Mouse (Mus musculus): ENCODE data around the gene Tex19.2. TPM values are rescaled to one million over a fixed set of nuclear protein-coding genes. Genes with fewer than 3 reads are reported as not detected.

Gene Tex19.2
- total and polyA plus RNA-seq, 3 experiments = 0.64 to 2.4 (median 1.4) TPM

DNA sequence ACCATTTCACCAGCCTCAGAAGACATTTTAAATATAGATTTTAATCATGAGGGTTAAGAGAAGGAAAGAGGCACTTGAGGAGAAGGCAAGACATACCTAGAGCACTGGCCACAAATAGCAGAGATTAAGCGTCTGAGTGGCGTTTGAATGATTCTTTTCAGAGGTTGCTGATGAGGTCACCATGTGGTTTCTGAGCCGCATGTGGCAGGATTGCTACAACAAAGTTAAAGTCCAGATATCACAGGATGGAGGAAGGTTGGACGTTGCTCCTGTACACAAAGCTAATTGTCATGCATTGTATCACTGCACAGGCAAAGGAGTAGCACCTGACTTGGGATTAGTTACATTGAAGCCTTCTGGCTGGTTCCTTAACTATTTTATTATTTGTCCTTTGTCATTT lies 32.2 kb downstream of the Tex19.2 start:
- Histone ChIP-seq H3K79me2 (replicated peaks; ENCODE audit: control insufficient read depth, extremely low read depth, insufficient read depth, poor library complexity, severe bottlenecking) (no peaks in the 10 kb centered on the region), H3K9me3 (replicated peaks; ENCODE audit: low read length) (no peaks in the 10 kb centered on the region), H3K4me1 (ENCODE audit: control insufficient read depth in 1 of 2, insufficient read depth in 2 of 2) (peaks cover 6 to 37% of the 10 kb centered on the region in 2 experiments), H3K9ac (ENCODE audit: insufficient read depth, low read depth) (no peak overlapping the region), H3K27ac (ENCODE audit: insufficient read depth, low read depth) (no peak overlapping the region), H3K4me3 (replicated peaks in 1 of 3; ENCODE audit: low read depth in 2 of 3, low read length in 2 of 3, poor library complexity in 1 of 3) (no peak overlapping the region), H3K27me3 (replicated peaks) (no peaks in the 10 kb centered on the region), H3K4me2 (ENCODE audit: insufficient read depth, low read depth, poor library complexity, severe bottlenecking) (no peak overlapping the region), H3K36me3 (replicated peaks in 1 of 2; ENCODE audit: control insufficient read depth in 1 of 2, insufficient read depth in 1 of 2, low read length in 1 of 2) (no peaks in the 10 kb centered on the region)
- peak; percentile 11 for DNase-seq (ENCODE audit: extremely low read depth)
- in situ Hi-C loops (cut with MboI; ENCODE audit: low pct_ligation_motif_present, low pct_unique_long_range_greater_than_20kb, low sequenced_read_pairs) = no loop called here
- dilution Hi-C loops (cut with MboI; ENCODE audit: extremely low pct_ligation_motif_present, extremely low pct_unique_long_range_greater_than_20kb, low sequenced_read_pairs) = no loop called here
- TF ChIP-seq ZNF384 (IDR thresholded peaks at IDR 0.05; ENCODE audit: low read depth, low read length) = no peak
- no peak for TF ChIP-seq USF2 (conservative IDR thresholded peaks at IDR 0.05; ENCODE audit: low read depth, low read length)
- TF ChIP-seq PAX5 (IDR thresholded peaks at IDR 0.05; ENCODE audit: low read length) = no peak
- TF ChIP-seq SMC3 (IDR thresholded peaks at IDR 0.05; ENCODE audit: low read depth, low read length) = no peak
- TF ChIP-seq EP300 (IDR thresholded peaks at IDR 0.05; ENCODE audit: low read length) = no peak
- TF ChIP-seq CHD1 (IDR thresholded peaks at IDR 0.05; ENCODE audit: low read depth, low read length) = no peak
- no peak for TF ChIP-seq RCOR1 (conservative IDR thresholded peaks at IDR 0.05; ENCODE audit: low read depth, low read length)
- TF ChIP-seq NRF1 (IDR thresholded peaks at IDR 0.05; ENCODE audit: low read depth, low read length) = no peak
- no peak for TF ChIP-seq ELF1 (IDR thresholded peaks at IDR 0.05; ENCODE audit: low read depth, low read length)
- no peak for TF ChIP-seq MAX (IDR thresholded peaks at IDR 0.05; ENCODE audit: low read length)
- no peak for TF ChIP-seq GABPA (IDR thresholded peaks at IDR 0.05; ENCODE audit: insufficient replicate concordance, low read depth, low read length)
- no peak for TF ChIP-seq NELFE (IDR thresholded peaks at IDR 0.05; ENCODE audit: low read depth, low read length)
- no peak for TF ChIP-seq UBTF (IDR thresholded peaks at IDR 0.05; ENCODE audit: low read depth, low read length)
- no peak for TF ChIP-seq TBP (conservative IDR thresholded peaks at IDR 0.05; ENCODE audit: low read depth, low read length)
- TF ChIP-seq JUN (IDR thresholded peaks at IDR 0.05; ENCODE audit: insufficient read depth, low read depth, low read length) = no peak
- TF ChIP-seq BHLHE40 (IDR thresholded peaks at IDR 0.05; ENCODE audit: low read depth, low read length) = no peak
- TF ChIP-seq ZKSCAN1 (IDR thresholded peaks at IDR 0.05; ENCODE audit: borderline replicate concordance, low read depth, low read length) = no peak
- TF ChIP-seq IRF4 (IDR thresholded peaks at IDR 0.05; ENCODE audit: low read depth, low read length) = no peak
- no peak for TF ChIP-seq RAD21 (IDR thresholded peaks at IDR 0.05; ENCODE audit: low read depth, low read length)

DNA sequence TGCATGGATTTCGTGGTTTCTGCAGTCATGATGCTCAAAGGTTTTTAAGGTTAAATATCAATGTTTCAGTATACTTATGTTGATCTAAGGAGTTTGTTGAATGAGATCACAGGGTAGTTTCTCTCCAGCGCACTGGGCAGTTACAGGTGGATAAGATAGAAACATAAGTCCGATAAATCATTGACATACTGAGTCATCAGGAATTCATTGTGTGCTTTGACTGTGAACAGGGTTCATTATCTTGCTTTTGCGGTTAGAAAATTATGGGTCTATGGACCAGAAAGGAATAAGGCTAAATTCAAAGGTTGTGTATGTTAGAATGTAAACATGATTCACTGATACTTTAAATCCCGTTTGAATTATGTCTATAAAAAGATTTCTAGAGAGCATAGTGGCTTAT lies 33.3 kb downstream of the Tex19.2 start:
- no peak overlapping the region for H3K4me2 ChIP-seq (ENCODE audit: insufficient read depth, low read depth, poor library complexity, severe bottlenecking)
- dilution Hi-C loops (cut with MboI; ENCODE audit: extremely low pct_ligation_motif_present, extremely low pct_unique_long_range_greater_than_20kb, low sequenced_read_pairs) = no loop called here

More for the DNA sequence above, 33.3 kb downstream of the Tex19.2 start:
- TF ChIP-seq POLR2AphosphoS2 (IDR thresholded peaks at IDR 0.05; ENCODE audit: low read depth, low read length) = no peak
- TF ChIP-seq CTCF (conservative IDR thresholded peaks at IDR 0.05 in 1 of 2, IDR thresholded peaks at IDR 0.05 in 1 of 2; ENCODE audit: low read depth in 2 of 2, low read length in 2 of 2) = no peak
- no peak for TF ChIP-seq MAZ (IDR thresholded peaks at IDR 0.05; ENCODE audit: low read depth, low read length)
- no peak for TF ChIP-seq CHD1 (IDR thresholded peaks at IDR 0.05; ENCODE audit: low read depth, low read length)
- no peak for TF ChIP-seq CHD2 (IDR thresholded peaks at IDR 0.05; ENCODE audit: low read length)
- no peak for TF ChIP-seq MAX (IDR thresholded peaks at IDR 0.05; ENCODE audit: low read length)
- TF ChIP-seq MEF2A (IDR thresholded peaks at IDR 0.05; ENCODE audit: borderline replicate concordance, low read depth, low read length) = no peak
- no peak for TF ChIP-seq USF1 (IDR thresholded peaks at IDR 0.05; ENCODE audit: low read depth, low read length)
- TF ChIP-seq ZNF384 (IDR thresholded peaks at IDR 0.05; ENCODE audit: low read depth, low read length) = no peak
- no peak for TF ChIP-seq TBP (conservative IDR thresholded peaks at IDR 0.05; ENCODE audit: low read depth, low read length)
- TF ChIP-seq SMC3 (IDR thresholded peaks at IDR 0.05; ENCODE audit: low read depth, low read length) = no peak
- Histone ChIP-seq H3K9me3 (replicated peaks; ENCODE audit: low read length) (no peaks in the 10 kb centered on the region), H3K27me3 (replicated peaks) (no peaks in the 10 kb centered on the region), H3K79me2 (replicated peaks; ENCODE audit: control insufficient read depth, extremely low read depth, insufficient read depth, poor library complexity, severe bottlenecking) (no peaks in the 10 kb centered on the region), H3K36me3 (replicated peaks in 1 of 2; ENCODE audit: control insufficient read depth in 1 of 2, insufficient read depth in 1 of 2, low read length in 1 of 2) (no peaks in the 10 kb centered on the region), H3K9ac (ENCODE audit: insufficient read depth, low read depth) (no peak overlapping the region), H3K4me1 (ENCODE audit: control insufficient read depth in 1 of 2, insufficient read depth in 2 of 2) (peaks cover 6 to 33% of the 10 kb centered on the region in 2 experiments), H3K27ac (ENCODE audit: insufficient read depth, low read depth) (no peak overlapping the region), H3K4me3 (replicated peaks in 1 of 3; ENCODE audit: low read depth in 2 of 3, low read length in 2 of 3, poor library complexity in 1 of 3) (no peak overlapping the region)
- DNase-seq (ENCODE audit: extremely low read depth) = no peak
- in situ Hi-C loops (cut with MboI; ENCODE audit: low pct_ligation_motif_present, low pct_unique_long_range_greater_than_20kb, low sequenced_read_pairs) = no loop called here

All from CH12.LX (cell line).